Mouse (Mus musculus) embryonic fibroblast, embryonic 13.5 days (primary cell): ENCODE results near the gene Akt2. TPM values are rescaled to one million over a fixed set of nuclear protein-coding genes. Genes with fewer than 3 reads are reported as not detected.
A peak's percentile ranks its signal among the peaks of the same experiment; 100 is the strongest.

Source experiments
- H3K27ac ChIP-seq: 2 replicates; pipeline ENCODE4 v1.5.1; 2012; ENCODE audit warnings: low read length, control low read depth, inconsistent platforms; ENCODE audit not compliant: insufficient read depth
- H3K4me1 ChIP-seq: 2 replicates; pipeline ENCODE4 v1.6.1; 2011; ENCODE audit warnings: low read length; ENCODE audit not compliant: control insufficient read depth, insufficient read depth
- H3K4me3 ChIP-seq: 2 replicates; pipeline ENCODE4 v1.5.1; 2011; ENCODE audit warnings: mild to moderate bottlenecking, control low read depth, low read length; ENCODE audit not compliant: insufficient read depth
- CTCF ChIP-seq: IDR thresholded peaks from 2 replicates; pipeline ENCODE4 v1.5.1; 2011; ENCODE audit warnings: mild to moderate bottlenecking, control low read depth, low read length, moderate library complexity, borderline replicate concordance; ENCODE audit not compliant: insufficient read depth
- POLR2A ChIP-seq: IDR thresholded peaks from 2 replicates; pipeline ENCODE4 v1.6.1; 2011; ENCODE audit warnings: low read depth, mild to moderate bottlenecking, control low read depth, low read length, moderate library complexity
- polyA plus RNA-seq: library from polyadenylated mRNA; stranded (reverse); fragments of >200 nt; gene quantifications from 2 replicates; pipeline ENCODE4 v1.2.4, GENCODE M21; 2011; ENCODE audit warnings: low read depth; ENCODE audit not compliant: missing spikeins, insufficient read length

Gene Akt2
- polyA plus RNA-seq = 84.5 and 98.2 TPM in 2 replicates

DNA sequence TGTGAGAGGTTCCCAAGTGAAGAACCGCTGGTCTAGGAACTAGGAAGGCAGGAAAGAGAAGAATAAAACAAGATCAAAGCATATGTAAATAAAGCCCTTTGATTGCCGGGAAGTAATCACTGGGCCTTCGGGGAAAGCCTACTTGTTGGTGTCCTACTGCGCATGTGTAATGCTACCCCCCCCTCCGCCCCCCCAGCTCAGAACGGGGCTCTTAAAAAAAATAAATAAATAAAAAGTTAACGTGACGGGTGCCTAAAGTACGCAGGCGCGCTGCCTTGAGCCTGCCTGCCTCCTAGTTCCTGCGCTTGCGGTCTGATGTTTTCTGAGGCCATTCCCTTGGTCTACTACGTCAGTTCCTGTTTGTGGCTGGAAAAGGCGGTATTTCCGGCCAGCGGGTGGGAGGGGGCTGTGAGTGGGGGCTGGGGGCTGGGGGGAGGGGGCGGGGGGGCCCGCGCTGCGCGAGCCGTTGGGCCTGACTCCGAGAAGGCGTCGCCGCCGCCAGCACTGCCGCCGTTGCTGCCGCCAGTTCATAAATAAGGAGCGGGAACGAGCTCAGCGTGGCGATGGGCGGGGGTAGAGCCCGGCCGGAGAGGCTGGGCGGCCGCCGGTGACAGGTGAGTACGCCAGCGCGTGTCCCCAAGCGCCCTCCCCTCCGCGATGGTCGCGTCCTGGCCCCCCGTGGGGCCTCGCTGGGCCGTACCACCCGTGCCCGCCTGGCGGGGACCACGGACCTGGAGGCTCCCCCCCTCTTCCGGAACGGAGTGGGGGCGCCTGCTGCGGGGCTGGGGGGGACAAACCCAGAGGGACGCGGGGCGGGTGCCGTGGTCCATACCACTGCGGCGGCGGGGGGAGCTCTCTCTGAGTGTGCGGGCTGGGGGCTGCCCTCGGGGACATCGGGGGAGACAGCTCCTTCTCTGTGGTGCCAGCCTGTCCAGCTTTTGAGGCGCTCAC, at the start of gene Akt2:
Gene Akt2 (plus strand): TSS at position 287 of the 951 bp plus-strand sequence.
- Histone ChIP-seq H3K4me1 (peaks cover 8% of the 10 kb centered on the region; the same call in 1 of the 2 replicates), H3K4me3 (peak within 1 kb of the TSS; percentile 85), H3K27ac (peak within 1 kb of the TSS; percentile 93)
- TF ChIP-seq CTCF (no peak), POLR2A (peak; percentile 65)

DNA sequence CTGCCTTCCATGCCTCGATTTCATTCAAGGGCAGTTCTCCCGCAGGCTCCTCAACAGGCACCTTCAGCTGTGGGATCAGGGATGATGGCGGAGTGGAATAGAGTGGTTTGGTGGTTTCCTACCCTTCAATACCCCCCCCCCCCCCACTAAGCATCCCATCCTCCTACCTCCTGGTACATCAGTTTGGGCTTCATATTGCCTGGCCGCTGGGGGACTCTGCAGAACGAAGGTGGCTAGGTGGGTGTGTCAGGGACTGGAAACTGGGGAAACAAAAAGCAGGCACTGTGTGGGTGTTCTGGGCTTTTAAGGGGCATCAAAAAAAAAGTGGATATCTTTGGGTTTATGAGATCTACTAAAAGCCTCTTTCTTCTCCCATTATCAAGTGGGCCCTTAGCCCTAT, 49.4 kb upstream of the Akt2 start:
- Histone ChIP-seq H3K27ac (no peak overlapping the region), H3K4me3 (peak overlapping the region; percentile 44), H3K4me1 (no peaks in the 10 kb centered on the region)
- no peak for TF ChIP-seq POLR2A
- no peak for TF ChIP-seq CTCF

DNA sequence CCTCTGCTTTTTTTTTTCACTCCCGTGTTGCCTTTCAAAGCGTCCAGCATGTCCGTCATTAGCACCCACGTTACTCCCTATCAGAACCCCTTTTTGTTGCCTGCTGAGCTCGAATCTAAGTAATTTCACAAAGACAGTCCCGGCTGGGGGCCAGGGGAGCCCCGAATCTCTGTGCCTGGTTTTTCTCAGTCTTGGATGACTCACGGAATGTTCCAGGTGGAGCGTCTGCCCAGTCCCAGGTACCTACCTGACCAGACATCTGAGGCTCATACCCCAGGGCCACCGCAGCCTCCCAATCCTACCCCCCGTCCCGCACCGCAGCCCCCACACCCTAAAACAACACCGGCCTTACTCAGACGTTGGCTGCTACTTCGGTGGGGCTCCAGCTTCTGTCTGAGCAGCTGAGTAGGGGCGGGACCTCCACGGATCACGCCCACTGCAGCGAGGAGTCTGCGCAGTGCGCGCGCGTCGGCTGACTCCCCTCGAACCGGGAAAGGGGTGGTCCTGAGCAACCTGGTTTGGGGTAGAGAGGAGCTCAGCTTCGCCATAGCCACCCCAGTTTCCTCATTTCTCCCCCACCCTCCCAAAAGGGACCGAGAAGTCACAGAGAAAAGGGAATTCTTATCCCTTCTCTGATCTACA, 48.8 kb upstream of the Akt2 start:
- no peak overlapping the region for H3K27ac ChIP-seq

DNA sequence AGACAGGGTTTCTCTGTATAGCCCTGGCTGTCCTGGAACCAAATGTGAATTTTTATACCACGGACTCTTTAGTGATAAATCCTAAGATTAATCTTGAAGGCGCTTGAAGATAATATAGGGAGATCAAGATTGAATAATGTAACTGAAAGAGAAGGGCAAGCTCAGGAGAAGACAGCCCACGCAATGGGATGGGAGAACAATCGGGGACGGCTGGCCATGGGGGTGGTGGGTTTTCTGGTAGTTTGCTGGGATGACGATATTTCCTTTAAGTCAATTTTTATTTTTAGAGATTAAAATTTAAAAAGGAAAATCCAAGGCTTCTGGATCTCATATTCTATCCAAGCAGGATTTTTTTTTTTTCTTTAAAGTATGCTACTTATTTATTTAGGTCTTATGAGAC, 48.3 kb upstream of the Akt2 start:
- TF ChIP-seq POLR2A = no peak
- no peak for TF ChIP-seq CTCF
- Histone ChIP-seq H3K27ac (no peak overlapping the region), H3K4me3 (peak overlapping the region; percentile 44; the same call in 1 of the 2 replicates), H3K4me1 (no peaks in the 10 kb centered on the region)

More for the DNA sequence above, 48.8 kb upstream of the Akt2 start:
- TF ChIP-seq CTCF (no peak), POLR2A (peak; percentile 79)
- no peaks in the 10 kb centered on the region for H3K4me1 ChIP-seq
- peak overlapping the region; percentile 44 for H3K4me3 ChIP-seq

DNA sequence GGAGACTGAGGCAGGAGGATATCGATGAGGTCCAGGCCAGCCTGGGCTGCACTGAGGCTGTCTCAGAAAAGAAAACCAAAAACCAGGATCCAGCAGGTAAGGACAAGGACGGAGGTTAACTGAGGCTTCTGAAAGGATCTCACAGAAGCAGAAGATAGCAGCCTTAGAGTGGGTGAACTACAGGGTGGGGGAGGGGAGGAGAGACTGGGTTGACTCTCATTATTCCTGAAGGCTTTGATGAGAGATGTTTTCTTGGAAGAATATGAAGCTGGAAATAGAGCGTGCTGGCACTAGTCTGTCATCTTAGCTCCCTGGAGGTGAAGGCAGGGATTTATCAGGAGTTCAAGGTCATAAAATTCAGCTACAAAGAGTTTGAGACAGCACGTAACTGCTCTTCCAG, 47.5 kb upstream of the Akt2 start:
- no peak overlapping the region for H3K27ac ChIP-seq
- no peak overlapping the region for H3K4me3 ChIP-seq
- TF ChIP-seq CTCF = no peak
- TF ChIP-seq POLR2A = no peak
- H3K4me1 ChIP-seq = no peaks in the 10 kb centered on the region

DNA sequence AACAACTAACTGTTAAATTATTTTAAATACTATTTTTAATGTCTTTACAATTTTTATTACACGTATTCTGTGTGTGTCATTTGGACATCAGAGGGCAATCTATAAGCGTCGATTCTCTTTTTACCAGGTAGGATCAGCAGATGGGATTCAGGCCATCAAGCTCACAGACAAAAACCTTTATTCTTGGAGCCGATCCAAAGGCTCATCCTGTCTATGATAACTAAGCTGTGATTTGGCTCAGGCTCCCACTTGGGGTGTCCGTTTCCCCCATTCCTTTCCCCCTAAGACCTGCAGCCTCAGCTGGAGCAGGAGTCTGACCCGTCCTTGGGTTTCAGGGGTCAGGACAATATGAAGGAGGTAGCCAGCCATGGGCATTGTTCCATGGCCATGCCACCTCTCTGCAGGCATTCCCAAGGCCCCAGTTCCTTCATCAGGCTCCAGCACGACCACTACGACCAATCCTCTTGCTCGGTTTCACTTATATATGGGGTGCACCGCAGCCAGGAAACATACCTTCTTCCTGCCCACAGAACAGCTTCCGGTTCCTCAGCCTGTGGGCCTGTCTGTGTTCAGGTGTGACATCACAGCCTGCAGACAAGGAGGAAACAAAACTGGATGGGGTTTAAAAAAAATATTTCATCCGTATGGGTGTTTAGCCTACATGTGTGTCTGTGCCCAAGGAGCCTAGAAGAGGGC, 46.5 kb upstream of the Akt2 start:
- Histone ChIP-seq H3K27ac (no peak overlapping the region), H3K4me1 (no peaks in the 10 kb centered on the region), H3K4me3 (no peak overlapping the region)
- TF ChIP-seq CTCF (no peak), POLR2A (no peak)

DNA sequence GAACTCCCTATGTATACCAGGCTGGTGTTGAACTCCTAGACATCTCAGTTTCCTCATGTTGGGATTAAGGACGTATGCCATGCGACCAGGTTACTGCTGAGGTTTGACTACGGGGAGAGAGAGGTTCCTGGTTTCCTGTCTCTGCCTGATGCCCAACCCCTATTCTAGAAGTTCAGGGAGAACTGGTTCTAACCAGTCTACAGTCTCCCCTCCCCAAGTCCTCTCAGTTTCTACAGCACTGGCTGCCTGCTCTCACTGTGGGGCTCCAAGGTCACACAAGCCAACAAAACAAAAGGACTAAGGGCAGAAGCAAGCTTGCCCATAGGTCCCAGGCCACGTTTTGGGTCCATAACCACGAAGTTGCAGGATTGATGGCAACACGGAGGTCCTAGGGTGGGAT, 41.8 kb upstream of the Akt2 start:
- no peak overlapping the region for H3K4me3 ChIP-seq

DNA sequence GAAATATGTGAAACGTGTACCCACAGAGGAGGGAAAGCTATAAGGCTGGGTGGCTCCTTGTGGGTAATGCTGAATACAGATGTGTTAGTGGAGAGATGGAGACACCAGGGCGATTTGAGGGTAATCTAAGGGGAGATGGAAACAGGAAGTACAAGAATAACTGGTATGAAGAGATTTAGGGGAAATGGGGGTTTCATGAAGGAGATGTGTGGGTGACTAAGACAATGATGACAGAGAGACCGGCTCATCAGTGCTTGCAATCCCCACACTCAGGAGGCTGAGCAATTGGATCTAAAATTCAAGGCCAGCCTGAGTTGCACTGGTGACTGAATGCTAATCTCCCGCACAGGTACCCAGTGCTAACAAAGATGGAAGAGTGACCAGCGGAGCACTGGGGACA, 39.3 kb upstream of the Akt2 start:
- TF ChIP-seq POLR2A (no peak), CTCF (no peak)
- Histone ChIP-seq H3K27ac (no peak overlapping the region), H3K4me1 (no peaks in the 10 kb centered on the region), H3K4me3 (peak overlapping the region; percentile 95)

More for the DNA sequence above, 41.8 kb upstream of the Akt2 start:
- no peak overlapping the region for H3K27ac ChIP-seq
- H3K4me1 ChIP-seq = no peaks in the 10 kb centered on the region
- TF ChIP-seq CTCF = no peak
- TF ChIP-seq POLR2A = no peak

DNA sequence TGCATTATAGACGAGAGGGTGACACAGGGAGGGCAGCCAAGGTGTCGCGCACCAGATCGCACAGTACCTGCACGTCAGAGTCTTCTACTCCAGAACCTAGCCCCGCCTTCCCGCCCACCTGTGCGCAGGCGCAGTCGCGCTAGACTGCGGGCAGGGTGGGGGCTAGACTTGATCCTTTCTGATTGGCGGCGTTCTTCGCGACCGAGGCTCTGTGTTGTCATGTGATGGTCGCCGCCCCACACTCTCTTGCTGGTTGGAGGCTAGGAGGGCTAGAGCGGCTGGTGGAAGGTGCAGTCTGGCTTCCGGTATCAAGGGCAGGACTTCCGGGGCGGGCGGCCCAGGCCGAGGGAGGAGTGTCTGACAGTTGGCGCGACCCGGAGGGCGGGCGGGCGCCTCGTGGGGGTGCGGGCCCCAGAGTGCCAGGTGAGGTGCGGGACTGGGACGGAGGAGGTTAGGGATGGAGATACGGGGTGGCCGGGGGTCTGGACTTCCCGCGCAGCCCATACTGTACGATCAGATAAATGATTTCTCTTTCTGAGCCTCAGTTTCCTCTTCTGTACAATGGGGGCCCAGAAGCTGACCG, 38.3 kb upstream of the Akt2 start, which contains the start of the genes Pld3 and 2310022A10Rik:
Gene Pld3 (minus strand): TSS at position 288 of the 583 bp plus-strand sequence.
Gene 2310022A10Rik (plus strand): TSS at position 303 of the 583 bp plus-strand sequence.
- TF ChIP-seq POLR2A (peak; percentile 73), CTCF (no peak)
- Histone ChIP-seq H3K27ac (no peak within 1 kb of the TSS; the same call in 1 of the 2 replicates), H3K4me1 (no peaks in the 10 kb centered on the region), H3K4me3 (peak within 1 kb of the TSS; percentile 95)
